Mouse (Mus musculus) left cerebral cortex, postnatal 4 days (tissue): ENCODE results near the gene Lif. TPM values are rescaled to one million over a fixed set of nuclear protein-coding genes. Genes with fewer than 3 reads are reported as not detected.

Experiments used
- DNase-seq: peaks from one replicate; pipeline ENCODE4 v3.0.0-alpha.2; 2022
- intact Hi-C: fragments of 180-260 bp; cut with DNase I; formaldehyde crosslinking; loops from one replicate; pipeline ENCODE4 v1.15.1; 2025
- total RNA-seq, 2 experiments: library from RNA; stranded (reverse); gene quantifications; 2 replicates each; pipeline ENCODE4 v1.2.3; 2021

The Lif gene
- total RNA-seq, 2 experiments from 2014 or later = 0.08 TPM

DNA sequence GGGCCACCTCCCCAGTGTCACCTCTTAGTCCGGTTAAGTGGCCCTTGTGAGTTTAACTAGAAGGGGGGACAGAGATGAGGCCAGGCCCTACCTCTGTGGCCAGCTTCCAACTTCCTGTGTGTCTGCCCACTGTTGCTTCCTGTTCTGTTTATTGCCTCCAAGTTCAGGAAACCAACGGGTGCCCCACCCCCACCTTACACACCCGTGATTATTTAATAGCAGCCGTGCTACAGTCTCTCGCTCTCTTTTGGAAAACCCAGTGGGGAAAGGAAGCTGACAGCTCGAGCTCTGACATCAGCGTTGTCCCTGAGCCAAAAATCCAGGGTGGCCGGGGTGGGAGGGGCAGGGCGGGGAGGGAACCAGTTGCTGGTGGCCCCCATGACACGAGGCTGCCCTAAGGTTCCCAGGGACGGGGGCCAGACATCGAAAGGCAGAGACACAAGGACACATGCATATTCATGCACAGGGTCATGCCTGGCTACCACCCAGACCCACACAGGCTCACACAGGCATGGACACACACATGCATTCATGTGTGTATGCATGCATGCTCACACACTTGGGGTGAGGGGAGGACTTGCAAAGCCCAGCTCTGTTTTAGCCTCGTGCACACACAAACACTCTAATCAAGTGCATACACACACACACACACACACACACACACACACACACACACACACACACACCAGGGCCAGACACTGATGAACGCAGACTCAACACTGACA is 3.3 kb downstream of the Lif start:
- peak; percentile 41 for DNase-seq
- intact Hi-C loops = loop anchor here (10.0 kb wide), 1 partner anchor 604 kb away; no protein-coding TSS in a partner anchor

DNA sequence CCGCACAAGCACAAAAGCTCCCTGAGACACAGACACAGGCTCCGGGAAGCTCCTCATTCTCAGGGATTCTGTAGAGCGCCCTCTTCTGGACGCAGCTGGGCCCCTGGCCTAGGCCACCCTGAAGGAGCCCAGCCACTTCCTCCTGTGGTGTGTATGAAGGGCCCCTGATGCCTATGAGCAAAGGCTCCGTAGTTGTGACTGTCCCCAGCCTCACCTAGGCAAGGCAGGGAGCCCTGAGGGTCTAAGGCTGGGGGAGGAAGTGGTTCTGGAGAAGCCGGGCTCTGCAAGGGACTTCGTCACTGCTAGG is 3.8 kb downstream of the Lif start:
- DNase-seq = peak; percentile 56
- intact Hi-C loops = loop anchor here (10.0 kb wide), 1 partner anchor 604 kb away; no protein-coding TSS in a partner anchor

DNA sequence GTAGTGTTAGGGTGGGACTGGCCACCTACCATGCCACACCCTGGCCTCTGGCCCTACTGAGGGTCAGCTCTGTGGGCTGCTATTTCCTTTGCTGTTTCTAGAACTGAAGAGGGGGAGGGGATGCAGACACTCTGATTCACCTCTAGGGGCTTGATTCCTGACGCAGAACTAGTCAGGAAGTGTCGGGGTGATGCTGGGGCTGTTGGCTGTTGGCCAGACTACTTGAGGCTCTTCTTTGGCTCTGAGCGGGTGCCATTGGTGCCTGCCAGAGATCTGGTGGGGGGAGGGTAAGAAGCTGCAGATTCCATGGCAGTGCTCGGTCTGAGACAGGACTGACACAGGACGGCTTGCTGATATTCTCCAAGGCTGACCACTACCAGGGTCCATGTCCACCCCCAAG is 4.6 kb downstream of the Lif start:
- peak; percentile 87 for DNase-seq

DNA sequence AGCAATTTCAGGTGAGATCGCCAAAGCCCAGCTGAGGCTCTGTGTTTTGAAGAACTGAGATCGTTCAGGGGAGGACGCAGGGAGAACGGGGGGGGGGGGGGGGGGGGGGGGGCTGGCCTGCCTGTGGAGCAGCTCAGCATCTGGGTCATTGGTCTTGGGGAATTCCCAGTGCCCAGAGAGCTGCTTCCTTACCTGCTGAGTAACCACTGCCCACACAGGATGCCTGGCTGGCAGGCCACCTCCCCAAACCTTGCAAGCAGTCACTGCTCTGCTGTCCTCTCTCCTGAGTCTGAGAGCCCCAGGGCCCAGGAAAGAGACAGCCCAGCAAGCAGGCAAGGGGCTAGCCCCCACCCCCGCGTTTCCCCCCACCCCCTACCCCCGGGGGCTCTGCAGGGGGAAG is 5.5 kb downstream of the Lif start:
- intact Hi-C loops = loop anchor here (10.0 kb wide), 1 partner anchor 602 kb away; no protein-coding TSS in a partner anchor

More for the DNA sequence above, 4.6 kb downstream of the Lif start:
- intact Hi-C loops = loop anchor here (10.0 kb wide), 1 partner anchor 603 kb away; no protein-coding TSS in a partner anchor

DNA sequence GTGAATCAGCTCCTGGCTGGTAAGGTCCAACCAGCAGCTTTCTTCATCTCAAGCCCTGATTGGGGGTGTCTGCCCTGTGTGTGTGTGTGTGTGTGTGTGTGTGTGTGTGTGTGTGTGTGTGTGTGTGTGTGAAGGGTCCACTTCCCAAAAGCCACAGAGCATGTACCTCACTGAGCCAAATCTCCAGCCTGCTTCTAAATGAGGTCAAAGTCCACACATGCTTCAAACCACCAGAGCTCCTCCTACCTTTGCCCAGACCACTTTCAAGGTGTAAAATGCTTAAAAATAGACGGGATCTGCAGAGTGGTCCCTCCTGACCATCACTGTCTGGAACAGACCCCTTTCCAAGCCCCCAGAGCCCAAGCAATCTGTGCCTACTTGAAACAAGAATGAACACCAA is 5.9 kb downstream of the Lif start:
- no peak for DNase-seq
- intact Hi-C loops = loop anchor here (10.0 kb wide), 1 partner anchor 602 kb away; no protein-coding TSS in a partner anchor

More for the DNA sequence above, 5.5 kb downstream of the Lif start:
- DNase-seq = no peak

DNA sequence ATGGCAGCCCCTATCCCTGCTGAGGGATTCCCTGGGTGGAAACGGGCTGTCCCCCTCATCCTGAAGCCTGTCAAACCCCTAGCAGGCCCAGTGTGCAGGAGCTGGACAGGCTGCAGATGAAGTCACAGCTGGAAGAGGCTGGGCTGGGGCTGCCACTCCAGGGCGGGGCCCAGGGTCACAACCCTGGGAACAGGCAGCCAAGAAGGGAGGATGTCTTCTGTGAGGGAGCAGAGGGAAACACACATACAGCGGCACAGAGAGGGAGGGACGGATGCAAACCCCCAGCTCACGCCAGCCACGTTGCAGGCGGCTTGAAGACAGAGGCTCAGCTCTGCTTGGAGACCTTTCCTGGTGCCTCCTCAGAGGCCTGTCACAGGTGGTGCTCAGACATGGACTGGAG is 6.7 kb downstream of the Lif start:
- intact Hi-C loops = loop anchor here (10.0 kb wide), 1 partner anchor 601 kb away; no protein-coding TSS in a partner anchor
- DNase-seq = no peak

DNA sequence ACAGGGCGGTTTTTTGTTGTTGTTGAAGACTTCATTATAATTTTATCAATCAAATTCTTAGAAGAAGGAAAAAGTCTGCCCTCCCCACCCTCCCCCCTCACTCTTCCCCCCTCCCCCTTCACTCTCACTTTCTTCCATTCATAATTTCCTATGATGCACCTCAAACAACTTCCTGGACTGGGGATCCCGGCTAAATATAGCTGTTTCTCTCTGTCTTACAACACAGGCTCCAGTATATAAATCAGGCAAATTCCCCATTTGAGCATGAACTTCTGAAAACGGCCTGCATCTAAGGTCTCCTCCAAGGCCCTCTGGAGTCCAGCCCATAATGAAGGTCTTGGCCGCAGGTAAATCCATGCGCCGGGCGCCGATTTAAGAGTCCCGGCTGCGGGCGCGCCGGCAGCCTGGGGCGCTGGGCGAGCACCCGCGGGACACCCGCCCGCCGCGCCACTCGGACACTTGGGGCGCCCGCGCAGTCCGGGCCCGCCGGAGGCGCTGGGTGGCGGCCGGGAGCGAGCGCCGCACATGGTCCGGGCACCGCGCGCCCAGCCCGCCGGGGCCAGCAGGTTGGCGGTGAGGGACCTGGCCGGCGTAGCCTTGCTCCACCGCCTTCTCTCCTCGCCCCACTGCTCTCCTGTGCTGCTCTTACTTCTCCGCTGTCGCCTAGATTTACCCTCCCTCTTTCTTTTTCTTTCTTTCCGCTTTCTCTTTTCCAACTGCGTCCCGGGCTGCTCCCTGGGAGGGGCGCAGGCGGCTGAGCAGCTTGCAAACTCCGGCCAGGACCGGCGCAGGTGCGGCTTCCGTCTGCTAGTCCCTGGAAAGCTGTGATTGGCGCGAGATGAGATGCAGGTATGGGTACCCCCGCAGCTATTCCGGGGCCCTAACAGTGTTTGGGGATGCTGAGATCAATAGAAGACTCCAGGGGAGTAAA is 9.2 kb downstream of the Lif start:
- no peak for DNase-seq

DNA sequence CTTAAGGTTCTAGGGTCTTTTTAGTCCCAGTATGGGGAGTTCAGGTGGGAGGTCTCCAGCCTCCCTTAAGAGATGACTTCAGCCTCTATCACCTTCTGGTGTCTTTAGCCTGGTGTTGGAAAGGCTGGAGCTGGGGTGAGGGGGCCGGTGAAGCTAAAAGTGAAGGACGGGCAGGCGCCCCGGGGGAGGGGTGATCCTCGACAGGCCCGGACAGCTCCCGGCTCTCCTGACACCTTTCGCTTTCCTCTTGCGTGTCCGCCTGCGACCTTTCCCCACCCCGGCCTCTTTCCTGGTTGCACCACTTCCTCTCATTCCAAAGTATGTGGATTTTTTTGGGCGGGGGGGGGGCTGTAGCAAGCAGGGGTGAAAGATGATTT is 9.8 kb downstream of the Lif start:
- no peak for DNase-seq
- intact Hi-C loops = loop anchor here (10.0 kb wide), 1 partner anchor 598 kb away; no protein-coding TSS in a partner anchor

More for the DNA sequence above, 9.2 kb downstream of the Lif start:
- intact Hi-C loops = loop anchor here (10.0 kb wide), 1 partner anchor 598 kb away; no protein-coding TSS in a partner anchor

DNA sequence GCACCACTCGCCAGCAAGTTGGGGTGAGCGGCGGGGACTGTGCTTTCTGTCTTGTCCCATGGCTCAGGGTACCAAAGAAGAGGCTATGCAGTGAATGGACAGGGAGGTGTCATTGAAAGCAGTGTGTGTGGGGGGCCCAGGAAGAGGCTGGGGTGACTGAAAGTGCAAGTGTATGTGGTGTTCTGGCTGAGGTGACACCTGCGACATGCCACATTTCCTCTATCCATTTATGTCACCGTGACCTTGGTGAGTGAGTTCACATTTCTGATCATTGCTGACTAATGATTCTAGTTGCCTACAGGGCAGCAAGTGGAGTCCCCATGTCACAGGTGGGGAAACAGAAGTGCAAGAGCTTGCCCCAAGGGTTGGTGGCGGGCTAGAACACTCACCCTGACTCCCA is 11.1 kb downstream of the Lif start:
- DNase-seq = no peak

DNA sequence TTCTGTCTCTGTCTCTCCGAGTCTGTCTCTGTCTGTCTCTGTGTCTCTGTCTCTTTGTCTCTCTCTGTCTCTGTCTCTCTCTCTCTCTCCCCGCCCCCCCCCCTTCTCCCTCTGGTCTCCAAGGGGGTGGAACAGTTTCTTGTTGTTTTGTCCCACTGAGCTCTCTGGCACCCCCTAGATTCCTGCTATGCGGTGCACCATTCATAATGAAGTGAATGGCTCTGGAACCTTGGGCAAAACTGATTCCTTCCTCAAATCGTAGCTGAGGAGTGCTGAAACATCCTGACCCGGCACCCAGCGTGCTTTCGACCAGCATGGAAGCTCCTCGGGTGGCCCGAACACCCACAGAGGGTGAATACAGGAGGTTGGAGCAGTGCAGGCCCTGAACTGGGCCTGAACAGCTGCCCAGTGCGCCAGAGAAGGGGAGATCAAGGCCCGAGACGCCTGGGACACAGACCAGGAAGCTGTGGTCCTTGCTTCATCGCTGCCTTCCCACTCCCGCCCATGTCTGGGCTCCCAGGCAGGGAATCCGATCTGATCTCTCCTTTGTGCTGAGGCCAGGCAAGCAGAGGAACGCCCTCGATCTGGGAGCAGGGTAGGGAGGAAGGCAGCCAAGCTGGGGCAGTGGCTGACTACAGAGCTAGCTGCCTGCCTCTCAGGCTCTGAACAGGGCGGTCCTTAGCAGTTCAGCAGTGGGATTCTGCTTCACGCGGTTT is 13.5 kb downstream of the Lif start:
- intact Hi-C loops = no loop called here
- no peak for DNase-seq

More for the DNA sequence above, 11.1 kb downstream of the Lif start:
- intact Hi-C loops = loop anchor here (10.0 kb wide), 1 partner anchor 596 kb away; no protein-coding TSS in a partner anchor

DNA sequence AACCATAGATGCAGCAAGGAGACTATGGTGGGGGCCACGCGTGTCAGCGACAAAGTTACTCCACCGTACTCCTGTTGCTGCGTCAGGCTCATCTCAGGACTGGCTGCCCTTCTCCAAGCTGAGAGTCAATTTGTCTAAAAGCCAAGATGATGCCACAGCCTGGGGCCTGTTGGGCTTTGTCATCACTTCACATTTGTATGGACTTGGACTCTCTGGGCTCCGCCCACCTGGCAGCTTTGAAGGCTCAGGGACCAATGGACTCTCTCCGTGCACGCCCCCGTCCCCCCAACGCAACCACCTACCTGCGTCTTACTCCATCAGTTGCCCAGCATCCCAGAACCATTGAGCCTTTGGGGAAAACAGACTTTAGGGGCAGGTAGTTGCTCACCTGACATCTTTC is 14.2 kb downstream of the Lif start:
- no peak for DNase-seq
- intact Hi-C loops = no loop called here

DNA sequence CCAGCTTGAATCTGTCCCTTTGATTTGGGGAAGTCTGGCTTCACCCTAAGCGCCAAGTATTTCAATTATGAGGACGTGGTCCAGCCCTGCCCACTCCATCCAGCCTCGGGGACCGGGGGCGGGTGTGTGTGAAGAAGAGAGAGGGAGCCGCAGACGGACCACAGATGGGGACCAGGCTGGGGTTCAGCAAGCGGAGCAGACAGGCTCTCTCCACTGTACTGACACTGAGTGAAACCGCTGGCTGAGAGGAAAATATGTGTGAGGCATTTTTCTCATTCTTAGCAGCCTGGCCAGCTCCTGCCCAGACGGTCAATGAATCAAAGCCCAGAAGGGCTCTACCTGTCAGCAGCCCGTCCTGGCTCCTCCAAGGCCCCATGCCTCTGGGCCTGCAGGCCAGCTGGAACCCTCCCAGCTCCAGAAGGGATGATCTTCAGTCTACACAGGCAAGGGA is 19.1 kb downstream of the Lif start:
- intact Hi-C loops = no loop called here
- DNase-seq = peak; percentile 69

DNA sequence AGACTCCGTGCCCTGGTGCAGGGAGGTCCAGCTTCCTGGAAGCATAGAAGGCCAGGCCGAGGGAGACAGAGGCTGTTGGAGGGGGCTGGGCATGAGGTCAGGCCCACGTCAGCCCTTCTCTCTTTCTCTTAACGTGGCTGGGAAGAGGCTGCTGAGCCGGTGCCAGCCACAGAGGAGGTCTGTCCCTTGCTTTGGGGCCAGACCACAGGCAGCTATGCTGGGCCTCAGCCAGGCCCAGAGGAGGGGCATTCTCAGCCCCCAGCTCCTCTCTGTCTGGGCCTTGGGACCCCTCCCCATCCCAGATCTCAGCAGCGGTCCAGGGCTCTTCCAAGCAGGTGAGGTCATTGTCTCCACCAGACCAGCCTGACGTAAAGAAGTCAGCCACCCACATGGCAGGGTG is 22.6 kb downstream of the Lif start:
- intact Hi-C loops = no loop called here
- peak; percentile 28 for DNase-seq

DNA sequence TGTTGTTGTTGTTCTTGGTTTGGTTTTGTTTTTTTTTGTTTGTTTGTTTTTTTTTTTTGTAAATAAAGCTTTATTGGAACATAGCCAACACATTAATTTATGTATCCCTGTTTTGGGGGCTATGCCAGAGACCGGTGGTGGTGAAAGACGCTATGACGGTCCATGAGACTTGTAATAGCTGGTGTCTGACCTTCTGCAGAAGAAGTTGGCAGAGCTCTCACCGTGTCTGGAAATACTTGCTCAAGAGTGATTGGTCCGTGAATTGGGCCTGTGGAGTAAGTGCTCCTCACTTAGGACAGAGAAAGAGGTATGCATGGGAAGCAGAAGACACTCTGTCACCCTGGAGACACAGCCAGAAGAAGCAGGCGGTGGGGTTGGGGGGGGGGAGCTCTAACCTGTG is 24.5 kb downstream of the Lif start:
- intact Hi-C loops = no loop called here
- DNase-seq = no peak

DNA sequence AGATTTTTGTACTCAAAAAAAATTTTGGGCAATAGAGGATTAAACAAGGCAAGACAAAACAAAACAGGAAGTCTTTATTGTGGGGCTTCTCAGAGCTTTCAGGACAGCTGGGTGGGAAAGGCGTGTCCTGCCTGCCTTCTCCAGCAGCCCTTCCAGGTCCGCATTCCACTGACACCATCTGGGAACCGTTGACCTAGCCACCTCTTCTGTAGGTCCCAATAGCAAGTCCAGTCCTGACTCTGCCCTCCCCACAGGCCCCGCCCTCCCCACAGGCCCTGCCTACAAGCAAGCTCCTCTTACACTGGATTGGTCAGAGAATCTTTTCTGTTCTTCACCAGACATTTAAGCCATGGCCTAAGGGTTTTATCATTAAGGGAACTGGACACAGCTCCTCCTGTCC is 26.3 kb downstream of the Lif start:
- DNase-seq = no peak
- intact Hi-C loops = no loop called here

DNA sequence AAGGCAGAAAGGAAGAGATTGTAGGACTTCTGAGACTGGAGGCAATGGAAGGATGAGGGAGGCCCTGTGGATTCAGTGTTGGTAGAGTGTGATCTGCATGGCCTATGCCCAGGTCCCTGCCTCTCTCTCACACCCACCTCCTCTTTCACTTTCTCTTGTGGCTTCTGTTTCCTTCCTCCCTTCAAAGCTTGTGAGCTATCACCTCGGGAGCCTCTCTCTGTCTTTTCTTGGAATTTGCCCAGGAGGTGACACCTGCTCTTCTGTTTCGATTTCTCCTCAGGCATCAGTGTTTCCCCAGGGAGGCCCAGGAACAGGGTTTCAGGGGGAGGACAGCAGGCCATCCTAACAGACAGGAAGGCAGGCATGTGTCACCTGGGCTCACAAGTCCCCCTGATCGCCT is 31.9 kb downstream of the Lif start:
- intact Hi-C loops = no loop called here

DNA sequence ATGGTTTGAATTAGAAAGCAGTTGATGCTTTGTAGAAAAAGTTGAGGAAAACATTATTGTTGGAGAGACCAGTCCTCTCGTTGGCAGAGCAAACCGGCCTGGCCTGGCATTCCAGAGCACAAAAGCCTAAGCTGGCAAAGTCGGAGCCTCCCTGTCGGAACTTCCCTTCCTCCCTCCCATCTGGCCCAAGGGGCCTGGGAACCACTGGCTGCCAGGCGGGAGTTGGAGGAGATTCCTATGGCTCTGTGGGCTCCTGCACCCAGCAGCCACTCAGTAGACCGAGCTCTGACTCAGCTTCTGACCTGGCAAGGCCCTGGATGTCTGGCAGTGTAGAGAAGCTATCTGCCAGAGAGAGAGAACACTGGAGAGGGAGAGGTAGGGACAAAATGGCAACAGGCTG is 34.3 kb downstream of the Lif start:
- intact Hi-C loops = no loop called here
- DNase-seq = peak; percentile 70

More for the DNA sequence above, 31.9 kb downstream of the Lif start:
- DNase-seq = no peak

DNA sequence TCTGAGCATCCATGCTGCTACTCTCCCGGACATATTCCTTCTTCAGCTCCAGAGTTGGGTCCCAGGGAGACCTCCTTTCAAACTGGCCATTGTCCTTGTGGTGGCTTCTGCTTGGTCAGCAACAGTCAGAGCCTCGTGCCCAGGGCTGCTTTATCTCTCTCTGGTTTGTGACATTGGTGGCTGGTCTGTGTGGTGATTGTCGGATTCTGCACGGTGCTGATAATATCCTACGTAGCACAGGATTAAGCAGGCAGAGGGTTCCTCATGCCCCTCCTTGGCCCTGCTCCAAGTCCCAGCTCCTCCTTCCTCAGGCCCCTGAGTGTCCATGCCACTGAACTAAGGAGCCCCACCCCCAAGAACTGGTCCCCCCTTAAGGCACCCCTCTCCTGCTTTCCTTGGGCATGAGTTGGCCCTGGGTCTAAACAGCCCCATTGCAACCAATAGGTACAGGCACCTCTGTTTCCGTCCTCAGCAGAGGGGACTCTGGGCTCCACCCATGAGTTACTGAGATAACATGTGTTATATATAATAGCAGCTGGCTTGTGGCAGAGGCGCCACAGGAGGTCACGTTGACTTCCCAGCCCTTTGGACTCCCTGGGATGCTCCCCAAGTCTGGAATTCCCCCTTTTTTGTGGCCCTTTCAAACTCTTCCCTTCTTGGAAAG is 35.0 kb downstream of the Lif start:
- no peak for DNase-seq
- intact Hi-C loops = no loop called here

DNA sequence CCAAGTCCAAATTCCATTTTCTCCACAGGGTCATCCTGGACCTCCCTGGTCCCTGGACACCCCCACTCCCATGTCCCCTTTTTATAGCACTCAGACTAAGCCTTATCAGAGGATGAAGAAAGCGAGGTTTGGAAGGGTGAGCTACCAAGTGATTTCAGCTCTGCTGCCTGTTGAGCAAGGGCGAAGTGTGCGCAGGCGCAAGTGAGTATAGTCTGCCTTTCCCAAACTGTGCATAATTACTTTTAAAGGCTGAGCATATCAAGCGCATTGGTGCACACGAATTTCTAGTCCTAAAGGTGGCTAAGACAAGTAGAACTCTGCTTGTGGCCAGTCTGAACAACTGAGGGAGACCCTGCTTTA is 35.5 kb downstream of the Lif start:
- DNase-seq = no peak
- intact Hi-C loops = no loop called here

DNA sequence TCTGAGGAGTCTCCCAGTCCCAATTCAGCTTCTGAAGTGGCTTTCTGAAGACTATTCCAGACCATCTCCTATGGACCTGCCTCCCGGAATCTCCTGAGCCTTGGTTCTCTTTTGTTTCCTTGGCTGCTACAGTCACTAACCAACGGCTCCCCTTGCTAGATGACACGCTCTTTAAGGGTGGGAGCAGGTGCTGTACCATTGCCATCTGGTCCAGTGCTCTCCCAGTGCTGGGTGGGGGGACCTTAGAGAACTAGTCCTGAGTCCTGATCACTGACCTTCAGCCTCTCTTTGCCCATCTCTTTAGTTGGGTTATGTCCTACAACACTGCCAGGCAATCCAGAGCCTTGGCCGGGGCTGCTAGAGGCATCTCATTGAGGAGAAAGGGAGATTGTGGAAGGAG is 36.1 kb downstream of the Lif start:
- no peak for DNase-seq
- intact Hi-C loops = no loop called here
